15 mouse cellular contexts compared by ENCODE assay signal in the genomic region with DNA sequence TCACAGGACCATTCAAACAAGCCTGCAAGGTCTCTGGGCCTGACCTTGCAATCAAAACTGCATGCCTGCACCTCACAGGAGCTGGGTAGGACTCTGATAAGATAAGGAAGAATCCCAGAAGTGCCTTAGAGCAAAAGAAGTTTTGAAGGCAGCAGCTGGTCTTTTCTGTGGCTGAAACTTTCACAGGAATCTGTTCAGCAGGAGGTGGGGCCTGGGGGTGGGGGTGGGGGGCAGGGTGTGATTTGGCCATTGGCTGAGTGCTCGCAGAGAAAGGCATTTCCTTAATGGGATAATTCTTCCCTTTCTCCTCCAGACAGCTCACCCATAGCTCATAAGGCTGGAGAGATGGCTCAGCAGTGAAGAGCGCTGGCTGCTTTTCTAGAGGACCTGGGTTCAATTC.
DNase-seq lines count a peak whose midpoint lies in the region; ATAC-seq and TF ChIP-seq lines count a peak whose summit lies in the region.
"Had no signal": no experiment of that assay in that cellular context is flagged by ENCODE, and none has a peak within 500 bp of the region (broad histone marks: within the 10 kb centered on the region; RNA-seq: fewer than 3 reads in every experiment).

No protein-coding gene starts in this region.

- TF ChIP-seq CTCF in liver, postnatal 0 days (IDR thresholded peaks at IDR 0.05; ENCODE audit: low read depth), result no peak
- no peak for TF ChIP-seq CTCF in cerebellum, adult 2 months (IDR thresholded peaks at IDR 0.05; ENCODE audit: borderline replicate concordance, insufficient read depth, low read depth, low read length)

- 19% methylated on average over 2 of the region's 2 CpGs for WGBS in heart, embryonic 10.5 days
- 70% methylated on average over 2 of the region's 2 CpGs for WGBS in liver, postnatal 0 days (ENCODE audit: insufficient replicate concordance)
- 98% methylated on average over 2 of the region's 2 CpGs for WGBS in cerebellum, adult 2 months

- peaks cover 24% of the 10 kb centered on the region for H3K27me3 ChIP-seq in heart, embryonic 10.5 days (ENCODE audit: insufficient read depth, poor library complexity, severe bottlenecking)
- no peaks in the 10 kb centered on the region for H3K27me3 ChIP-seq in liver, postnatal 0 days (ENCODE audit: insufficient read depth, low read length)
- no peaks in the 10 kb centered on the region for H3K27me3 ChIP-seq in cerebellum, adult 2 months (ENCODE audit: control insufficient read depth, insufficient read depth, low read length)

- H3K27ac ChIP-seq in heart, embryonic 10.5 days, result peak overlapping the region; percentile 52
- H3K27ac ChIP-seq in liver, postnatal 0 days (ENCODE audit: low read depth), result no peak overlapping the region
- no peak overlapping the region for H3K27ac ChIP-seq in cerebellum, adult 2 months (ENCODE audit: insufficient read depth, low read length)
- H3K27ac ChIP-seq: hindbrain, postnatal 0 days had no signal

- no peaks in the 10 kb centered on the region for H3K36me3 ChIP-seq in heart, embryonic 10.5 days
- H3K36me3 ChIP-seq in liver, postnatal 0 days (replicated peaks; ENCODE audit: insufficient read depth, low read length), result no peaks in the 10 kb centered on the region

- no peak for ATAC-seq in liver, postnatal 0 days
- ATAC-seq: hindbrain, postnatal 0 days had no signal

- DNase-seq in heart, embryonic 10.5 days (ENCODE audit: low spot score), result no peak
- DNase-seq in heart, adult 18-20 months, result no peak
- DNase-seq in liver, result peak; percentile 23
- no peak for DNase-seq in liver, postnatal 0 days
- peak; percentile 64 for DNase-seq in R1 (ENCODE audit: low read depth, low spot score)
- peak; percentile 55 for DNase-seq in mesoderm, embryonic 11.5 days (ENCODE audit: low read depth, low spot score)
- DNase-seq in cerebellum, adult 2 months, result no peak
- DNase-seq in adrenal gland, postnatal 4 days (ENCODE audit: low spot score in 2 of 2), result no peak
- DNase-seq: adrenal gland, adult 2 months; B cell, adult 2 months; cerebellum, postnatal 25 days; kidney, postnatal 4 days; thymus, postnatal 25 days had no signal

- H3K9me3 ChIP-seq in heart, embryonic 10.5 days, result no peaks in the 10 kb centered on the region
- H3K9me3 ChIP-seq in liver, postnatal 0 days (ENCODE audit: low read length), result no peaks in the 10 kb centered on the region

- TF ChIP-seq POLR2A in cerebellum, adult 2 months (IDR thresholded peaks at IDR 0.05; ENCODE audit: borderline replicate concordance, insufficient read depth, low read length), result no peak

- peaks cover 58% of the 10 kb centered on the region for H3K4me1 ChIP-seq in heart, embryonic 10.5 days
- no peaks in the 10 kb centered on the region for H3K4me1 ChIP-seq in liver, postnatal 0 days (ENCODE audit: insufficient read depth)
- peaks cover 8% of the 10 kb centered on the region for H3K4me1 ChIP-seq in cerebellum, adult 2 months (ENCODE audit: control insufficient read depth, insufficient read depth, low read length)

- H3K4me2 ChIP-seq in liver, postnatal 0 days (ENCODE audit: low read depth, low read length), result no peak overlapping the region

- no peak overlapping the region for H3K4me3 ChIP-seq in heart, embryonic 10.5 days
- no peak overlapping the region for H3K4me3 ChIP-seq in liver, postnatal 0 days (ENCODE audit: low read depth, low read length)
- H3K4me3 ChIP-seq in cerebellum, adult 2 months (replicated peaks; ENCODE audit: insufficient read depth, low read depth, low read length), result no peak overlapping the region
- H3K4me3 ChIP-seq: erythroblast, embryonic 14.5 days had no signal

- TF ChIP-seq EP300 in liver, postnatal 0 days (IDR thresholded peaks at IDR 0.05; ENCODE audit: low read depth), result no peak

- no peak overlapping the region for H3K9ac ChIP-seq in liver, postnatal 0 days (replicated peaks)

Comparison
In these comparisons a context has a peak if more than half of its experiments do, and no peak if none do; other contexts are left out.
1. DNase-seq: peak in liver (single experiment), R1 (single experiment) and mesoderm, embryonic 11.5 days (single experiment); none in heart, embryonic 10.5 days (single experiment), heart, adult 18-20 months (0 of 2), liver, postnatal 0 days (single experiment), cerebellum, adult 2 months (0 of 2) and adrenal gland, postnatal 4 days (0 of 2).